In genomic region chr5:66405731-66406399, GRCm38 (mm10) we compare ENCODE assay signal across 12 mouse cellular contexts.
A peak's percentile ranks its signal among the peaks of the same experiment; 100 is the strongest.
DNase-seq lines count a peak whose midpoint lies in the region; ATAC-seq and TF ChIP-seq lines count a peak whose summit lies in the region.
"Had no signal": no experiment of that assay in that cellular context is flagged by ENCODE, and none has a peak within 500 bp of the region (broad histone marks: within the 10 kb centered on the region; RNA-seq: fewer than 3 reads in every experiment).

No protein-coding gene starts in this region.

- H3K9me3 ChIP-seq in heart, embryonic 13.5 days, result no peaks in the 10 kb centered on the region
- H3K9me3 ChIP-seq in lung, embryonic 16.5 days (ENCODE audit: control insufficient read depth, low read length), result no peaks in the 10 kb centered on the region
- H3K9me3 ChIP-seq in embryonic facial prominence, embryonic 14.5 days (ENCODE audit: control insufficient read depth, low read length), result no peaks in the 10 kb centered on the region
- H3K9me3 ChIP-seq: midbrain, embryonic 12.5 days had no signal

- 32% methylated on average over 12 of the region's 12 CpGs for WGBS in heart, embryonic 13.5 days
- 49% methylated on average over 12 of the region's 12 CpGs for WGBS in lung, embryonic 16.5 days
- WGBS in embryonic facial prominence, embryonic 14.5 days, result 66% methylated on average over 12 of the region's 12 CpGs

- H3K27ac ChIP-seq in heart, embryonic 13.5 days (replicated peaks), result peak overlapping the region; percentile 75
- no peak overlapping the region for H3K27ac ChIP-seq in lung, embryonic 16.5 days (ENCODE audit: low read length)
- H3K27ac ChIP-seq in embryonic facial prominence, embryonic 14.5 days (replicated peaks; ENCODE audit: low read depth, low read length), result peak overlapping the region; percentile 48; the same call in 1 of the 2 replicates
- H3K27ac ChIP-seq: midbrain, embryonic 12.5 days had no signal

- H3ac ChIP-seq in myocyte (ENCODE audit: control insufficient read depth, insufficient read length), result no peak overlapping the region

- H3K4me2 ChIP-seq in heart, embryonic 13.5 days, result peak overlapping the region; percentile 52
- no peak overlapping the region for H3K4me2 ChIP-seq in lung, embryonic 16.5 days (ENCODE audit: low read depth, low read length)
- H3K4me2 ChIP-seq in embryonic facial prominence, embryonic 14.5 days (ENCODE audit: low read depth, low read length), result no peak overlapping the region
- no peak overlapping the region for H3K4me2 ChIP-seq in myocyte (ENCODE audit: low read depth)
- H3K4me2 ChIP-seq: midbrain, embryonic 12.5 days had no signal

- no peak overlapping the region for H3K4me3 ChIP-seq in heart, embryonic 13.5 days
- H3K4me3 ChIP-seq in lung, embryonic 16.5 days (ENCODE audit: low read length), result no peak overlapping the region
- H3K4me3 ChIP-seq in embryonic facial prominence, embryonic 14.5 days (ENCODE audit: low read depth, low read length), result no peak overlapping the region
- no peak overlapping the region for H3K4me3 ChIP-seq in myocyte
- H3K4me3 ChIP-seq: midbrain, embryonic 12.5 days had no signal

- no peaks in the 10 kb centered on the region for H3K27me3 ChIP-seq in heart, embryonic 13.5 days (replicated peaks)
- no peaks in the 10 kb centered on the region for H3K27me3 ChIP-seq in lung, embryonic 16.5 days (ENCODE audit: control insufficient read depth, insufficient read depth, low read depth, low read length)
- no peaks in the 10 kb centered on the region for H3K27me3 ChIP-seq in embryonic facial prominence, embryonic 14.5 days (replicated peaks; ENCODE audit: control insufficient read depth, insufficient read depth, low read length)
- no peaks in the 10 kb centered on the region for H3K27me3 ChIP-seq in myocyte (ENCODE audit: control insufficient read depth, insufficient read depth, insufficient read length)
- H3K27me3 ChIP-seq: midbrain, embryonic 12.5 days had no signal

- no peaks in the 10 kb centered on the region for H3K36me3 ChIP-seq in heart, embryonic 13.5 days
- no peaks in the 10 kb centered on the region for H3K36me3 ChIP-seq in lung, embryonic 16.5 days (ENCODE audit: control insufficient read depth, insufficient read depth, low read length)
- H3K36me3 ChIP-seq in embryonic facial prominence, embryonic 14.5 days (ENCODE audit: control insufficient read depth, insufficient read depth, low read length), result no peaks in the 10 kb centered on the region
- peaks cover 5% of the 10 kb centered on the region for H3K36me3 ChIP-seq in myocyte (ENCODE audit: control insufficient read depth, insufficient read depth)
- H3K36me3 ChIP-seq: midbrain, embryonic 12.5 days had no signal

- intact Hi-C loops in heart, postnatal 10 days (cut with DNase I), result no loop called here

- peaks cover 27% of the 10 kb centered on the region for H3K4me1 ChIP-seq in heart, embryonic 13.5 days
- no peaks in the 10 kb centered on the region for H3K4me1 ChIP-seq in lung, embryonic 16.5 days (replicated peaks; ENCODE audit: control insufficient read depth, insufficient read depth, low read length)
- no peaks in the 10 kb centered on the region for H3K4me1 ChIP-seq in embryonic facial prominence, embryonic 14.5 days (ENCODE audit: control insufficient read depth, insufficient read depth, low read length)

- no peaks in the 10 kb centered on the region for H3K79me2 ChIP-seq in myocyte (ENCODE audit: control insufficient read depth, insufficient read depth)

- TF ChIP-seq POLR2A in myocyte (IDR thresholded peaks at IDR 0.05; ENCODE audit: insufficient read length, low read depth), result no peak

- ATAC-seq in heart, embryonic 13.5 days (ENCODE audit: extremely low read depth, insufficient number of reproducible peaks, low FRiP score, low TSS enrichment), result no peak; the same call in 1 of the 2 replicates
- ATAC-seq in lung, embryonic 16.5 days (ENCODE audit: low read depth), result peak; percentile 31; the same call in 1 of the 2 replicates
- ATAC-seq in embryonic facial prominence, embryonic 14.5 days (ENCODE audit: low read depth), result peak; percentile 72; the same call in 1 of the 2 replicates
- ATAC-seq: liver, postnatal 0 days had no signal

- H3K9ac ChIP-seq in heart, embryonic 13.5 days, result peak overlapping the region; percentile 47; the same call in 1 of the 2 replicates
- H3K9ac ChIP-seq in lung, embryonic 16.5 days (ENCODE audit: low read length), result no peak overlapping the region
- H3K9ac ChIP-seq in embryonic facial prominence, embryonic 14.5 days (ENCODE audit: low read depth, low read length), result no peak overlapping the region
- H3K9ac ChIP-seq: liver, postnatal 0 days; midbrain, embryonic 12.5 days had no signal

- no peak for DNase-seq in heart, postnatal 10 days
- DNase-seq in lung, postnatal 36 days, result no peak
- peak; percentile 44 for DNase-seq in embryonic facial prominence, embryonic 14.5 days (ENCODE audit: low spot score)
- no peak for DNase-seq in spleen, postnatal 36 days (ENCODE audit: low spot score in 2 of 2)
- DNase-seq: adrenal gland, postnatal 14 days; cerebellum, postnatal 25 days; left cerebral cortex, postnatal 4 days; liver, postnatal 0 days had no signal

TF ChIP-seq in myocyte, 11 proteins besides CTCF, POLR2A, EP300 and RAD21:
- peak; percentile 65 for TF ChIP-seq USF1 (IDR thresholded peaks at IDR 0.05; ENCODE audit: low read depth)
- TF ChIP-seq CEBPB (IDR thresholded peaks at IDR 0.05; ENCODE audit: insufficient read depth, poor library complexity, severe bottlenecking), result no peak
- no peak for TF ChIP-seq SRF (IDR thresholded peaks at IDR 0.05; ENCODE audit: control insufficient read depth, insufficient read length, low read depth)
- TF ChIP-seq POLR2AphosphoS2 (IDR thresholded peaks at IDR 0.05; ENCODE audit: insufficient read length, low read depth), result no peak
- TF ChIP-seq TCF12 (IDR thresholded peaks at IDR 0.05; ENCODE audit: insufficient read depth, poor library complexity, severe bottlenecking), result no peak
